Mouse (Mus musculus): ENCODE measurements around the gene Tmem273. TPM values are rescaled to one million over a fixed set of nuclear protein-coding genes. Genes with fewer than 3 reads are reported as not detected.

Tmem273 gene
- total RNA-seq, 2 experiments from 2014 or later: 0.33 to 0.64 TPM

DNA sequence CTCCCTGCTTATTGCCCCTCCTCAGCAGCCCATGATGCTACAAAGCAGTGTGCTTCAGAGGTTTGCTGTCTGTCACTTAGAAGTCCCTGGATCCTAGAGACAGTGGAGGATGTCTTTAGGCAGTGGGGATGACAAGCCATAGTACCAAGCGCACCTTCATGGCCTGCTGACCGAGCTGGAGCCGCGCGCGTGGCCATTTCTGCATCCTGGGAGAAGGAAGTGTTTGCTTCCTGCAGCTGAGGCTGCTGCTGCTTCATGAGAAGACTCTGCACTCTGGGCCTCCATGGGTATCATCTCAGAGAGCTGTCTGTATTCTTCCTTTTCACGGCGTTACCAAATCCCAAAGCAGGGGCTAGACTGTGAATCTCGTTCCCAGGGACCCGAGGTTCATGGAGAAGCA lies 72.6 kb downstream of the Tmem273 start:
- DNase-seq (ENCODE audit: extremely low spot score in 1 of 2, low spot score in 1 of 2): no peak

- no peak for DNase-seq (ENCODE audit: extremely low spot score in 1 of 2, low spot score in 1 of 2)
Observed at GRCm38 (mm10) chr14:32858941-32859510, 73.3 kb downstream of the Tmem273 start.

- DNase-seq (ENCODE audit: extremely low spot score in 1 of 2, low spot score in 1 of 2): no peak
Observed at GRCm38 (mm10) chr14:32859831-32860569, 74.2 kb downstream of the Tmem273 start.

- no peak for DNase-seq (ENCODE audit: extremely low spot score in 1 of 2, low spot score in 1 of 2)
Observed at GRCm38 (mm10) chr14:32861149-32861581, 75.4 kb downstream of the Tmem273 start.

GRCm38 (mm10) chr14:32861656-32862055 lies 75.9 kb downstream of the Tmem273 start:
- no peak for DNase-seq (ENCODE audit: extremely low spot score in 1 of 2, low spot score in 1 of 2)

DNA sequence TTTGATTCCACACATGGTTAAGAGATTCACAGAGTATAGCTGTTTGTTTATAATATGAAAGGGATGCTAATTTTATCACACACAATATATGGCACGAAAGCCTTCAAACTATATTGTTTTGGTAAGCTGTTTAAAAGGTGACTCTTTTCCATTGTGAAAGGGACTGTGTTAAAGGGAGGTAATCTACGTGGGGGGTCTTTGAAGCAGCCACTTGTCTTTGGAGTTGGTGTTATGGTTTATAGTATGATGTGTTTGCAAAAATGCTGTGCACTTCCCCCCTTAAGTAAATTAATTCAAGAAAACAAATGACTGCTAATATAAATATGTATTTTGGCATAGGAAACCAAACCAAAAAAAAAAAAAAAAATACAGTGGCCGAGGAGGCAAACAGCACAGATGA lies 79.6 kb downstream of the Tmem273 start:
- DNase-seq (ENCODE audit: extremely low spot score in 1 of 2, low spot score in 1 of 2): no peak

Other genes starting within 250 kb of the Tmem273 start
- not detected for gene Prrxl1, start 186.6 kb upstream of the Tmem273 start, total RNA-seq (2021)
- under 1 TPM; 0.19 to 0.34 TPM for gene 3425401B19Rik, start 100.7 kb upstream of the Tmem273 start, total RNA-seq (2021)
- not detected for gene Fam170b, start 48.0 kb downstream of the Tmem273 start, total RNA-seq (2021)
- gene Vstm4, start 70.8 kb downstream of the Tmem273 start, total RNA-seq (2021): 1 to 10 TPM; 3.6 to 4.6 TPM
- under 1 TPM; 0.23 to 0.59 TPM for gene Lrrc18, start 205.4 kb downstream of the Tmem273 start, total RNA-seq (2021)

Data from layer of hippocampus, postnatal 25 days (tissue).